Mouse (Mus musculus): ENCODE measurements around the gene Prmt1. TPM values are rescaled to one million over a fixed set of nuclear protein-coding genes. Genes with fewer than 3 reads are reported as not detected.
A peak's percentile ranks its signal among the peaks of the same experiment; 100 is the strongest.

Gene Prmt1
- polyA plus RNA-seq (2014; fragmentation: Nextera tagmentation; extraction: Ambion mirVana) = 332 and 334 TPM in 2 replicates

DNA sequence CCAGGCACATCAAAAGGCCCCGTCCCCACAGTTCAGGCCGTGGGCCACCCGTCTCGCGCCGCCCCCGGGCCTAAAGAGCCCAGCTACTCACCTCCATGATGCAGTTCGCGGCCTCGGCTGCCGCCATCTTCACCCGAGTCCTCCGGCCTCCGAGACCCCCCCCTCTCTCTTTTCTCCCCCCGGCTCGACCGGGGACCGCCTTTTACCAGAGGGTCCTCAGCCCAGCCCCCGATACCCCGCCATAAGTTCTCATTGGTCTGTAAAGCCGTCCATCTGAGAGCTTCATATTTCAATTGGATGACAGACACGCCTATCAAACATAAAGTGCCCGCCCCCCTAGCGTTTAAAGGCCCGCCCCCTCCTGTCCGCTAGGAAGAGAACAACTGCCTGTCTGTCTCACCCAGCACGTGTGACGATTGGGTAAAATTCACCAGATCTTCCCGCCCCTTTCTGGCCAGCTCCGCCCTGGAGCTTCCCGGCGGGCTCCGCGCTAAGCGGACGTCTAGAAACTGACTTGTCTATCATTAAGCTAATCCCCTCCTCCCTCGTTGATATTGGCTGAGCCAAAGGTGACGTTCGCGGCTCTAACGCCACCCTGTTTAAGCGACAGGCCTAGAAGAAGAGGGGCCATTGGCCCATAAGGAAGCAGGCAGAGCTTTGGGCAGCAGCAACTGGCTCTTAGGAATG lies at the start of gene Prmt1:
Prmt1 (minus strand) TSS at position 377 of the 687 bp plus-strand sequence.
- Histone ChIP-seq H3K4me1 (ENCODE audit: control insufficient read depth, insufficient read depth, low read length) (peaks cover 9% of the 10 kb centered on the region), H3K4me3 (ENCODE audit: low read depth, low read length) (peak within 1 kb of the TSS; percentile 70), H3K27me3 (ENCODE audit: control insufficient read depth, insufficient read depth, low read length) (no peaks in the 10 kb centered on the region), H3K4me2 (ENCODE audit: low read depth, severe bottlenecking) (peak within 1 kb of the TSS; percentile 73), H3K27ac (replicated peaks; ENCODE audit: low read depth, low read length) (peak within 1 kb of the TSS; percentile 91), H3K9me3 (ENCODE audit: control insufficient read depth, low read length) (no peaks in the 10 kb centered on the region), H3K9ac (ENCODE audit: low read length) (peak within 1 kb of the TSS; percentile 99), H3K36me3 (ENCODE audit: control insufficient read depth, insufficient read depth, low read length) (peaks cover 9% of the 10 kb centered on the region)
- DNase-seq (ENCODE audit: low spot score) (peak; percentile 97), ATAC-seq (ENCODE audit: insufficient number of reproducible peaks, low FRiP score, low TSS enrichment, low read depth) (peak; percentile 97)
- under 1% methylated on average over 42 of the region's 42 CpGs for WGBS

DNA sequence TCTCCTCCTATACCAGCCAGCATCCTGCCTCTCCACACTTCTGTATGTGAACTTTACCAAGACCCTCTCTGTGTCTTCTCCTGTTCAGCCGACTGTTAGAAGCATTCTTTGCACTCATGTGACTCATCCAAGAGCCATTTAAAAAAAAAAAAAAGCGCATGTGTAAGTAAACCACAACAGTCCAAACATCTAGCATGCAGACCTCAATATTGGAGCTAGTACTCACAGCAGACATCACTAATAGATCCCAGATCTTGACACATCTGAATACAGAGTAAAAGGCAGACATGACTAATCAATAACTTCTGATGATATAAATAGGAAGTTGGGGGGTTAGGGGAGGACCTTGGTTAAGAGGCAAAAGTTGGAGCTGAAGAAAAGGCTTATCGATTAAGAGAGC lies 49.3 kb upstream of the Prmt1 start:
- Histone ChIP-seq H3K36me3 (ENCODE audit: control insufficient read depth, insufficient read depth, low read length) (peaks cover 66% of the 10 kb centered on the region), H3K9me3 (ENCODE audit: control insufficient read depth, low read length) (no peaks in the 10 kb centered on the region), H3K9ac (ENCODE audit: low read length) (no peak overlapping the region), H3K4me1 (ENCODE audit: control insufficient read depth, insufficient read depth, low read length) (no peaks in the 10 kb centered on the region), H3K4me2 (ENCODE audit: low read depth, severe bottlenecking) (no peak overlapping the region), H3K4me3 (ENCODE audit: low read depth, low read length) (no peak overlapping the region), H3K27ac (replicated peaks; ENCODE audit: low read depth, low read length) (no peak overlapping the region), H3K27me3 (ENCODE audit: control insufficient read depth, insufficient read depth, low read length) (no peaks in the 10 kb centered on the region)
- ATAC-seq (ENCODE audit: insufficient number of reproducible peaks, low FRiP score, low TSS enrichment, low read depth) (no peak), DNase-seq (ENCODE audit: low spot score) (no peak)
- 91% methylated on average over 3 of the region's 3 CpGs for WGBS

DNA sequence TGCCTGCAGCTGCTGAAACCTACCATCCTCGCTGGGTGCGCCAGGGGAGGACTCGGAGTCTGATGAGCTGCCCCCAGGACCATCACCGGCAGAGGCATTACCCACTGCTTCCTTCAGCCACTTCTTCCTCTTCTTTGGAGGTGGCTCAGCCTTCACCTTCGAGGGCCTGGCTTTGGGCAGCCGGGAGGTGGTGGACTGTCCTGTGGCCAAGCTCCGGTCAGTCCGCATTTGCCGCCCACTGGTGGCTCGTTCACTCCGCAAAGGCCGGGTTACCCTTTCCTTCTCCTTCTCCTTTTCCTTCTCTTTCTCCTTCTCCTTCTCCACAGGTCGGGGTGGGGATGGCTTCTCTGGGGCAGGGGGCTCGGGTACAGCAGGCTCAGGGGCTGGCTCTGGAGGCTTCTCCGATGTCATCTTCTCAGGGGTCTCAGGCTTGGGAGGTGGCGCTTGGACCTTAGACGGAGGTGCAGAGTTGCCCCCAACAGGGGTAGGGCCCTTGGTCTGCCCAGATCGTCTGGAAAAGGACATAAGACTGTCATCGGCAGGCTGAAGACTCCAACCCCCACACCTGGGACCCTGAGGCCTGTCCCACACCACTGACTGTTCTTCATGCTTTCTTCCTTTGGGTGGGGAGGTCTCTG lies 47.5 kb upstream of the Prmt1 start:
- no peak overlapping the region for H3K4me2 ChIP-seq (ENCODE audit: low read depth, severe bottlenecking)
- no peak for ATAC-seq (ENCODE audit: insufficient number of reproducible peaks, low FRiP score, low TSS enrichment, low read depth)
- DNase-seq (ENCODE audit: low spot score) = no peak
- no peaks in the 10 kb centered on the region for H3K9me3 ChIP-seq (ENCODE audit: control insufficient read depth, low read length)
- H3K27ac ChIP-seq (replicated peaks; ENCODE audit: low read depth, low read length) = no peak overlapping the region
- no peaks in the 10 kb centered on the region for H3K4me1 ChIP-seq (ENCODE audit: control insufficient read depth, insufficient read depth, low read length)
- WGBS = 93% methylated on average over 19 of the region's 19 CpGs
- H3K27me3 ChIP-seq (ENCODE audit: control insufficient read depth, insufficient read depth, low read length) = no peaks in the 10 kb centered on the region
- peaks cover 63% of the 10 kb centered on the region for H3K36me3 ChIP-seq (ENCODE audit: control insufficient read depth, insufficient read depth, low read length)
- no peak overlapping the region for H3K9ac ChIP-seq (ENCODE audit: low read length)
- H3K4me3 ChIP-seq (ENCODE audit: low read depth, low read length) = no peak overlapping the region

DNA sequence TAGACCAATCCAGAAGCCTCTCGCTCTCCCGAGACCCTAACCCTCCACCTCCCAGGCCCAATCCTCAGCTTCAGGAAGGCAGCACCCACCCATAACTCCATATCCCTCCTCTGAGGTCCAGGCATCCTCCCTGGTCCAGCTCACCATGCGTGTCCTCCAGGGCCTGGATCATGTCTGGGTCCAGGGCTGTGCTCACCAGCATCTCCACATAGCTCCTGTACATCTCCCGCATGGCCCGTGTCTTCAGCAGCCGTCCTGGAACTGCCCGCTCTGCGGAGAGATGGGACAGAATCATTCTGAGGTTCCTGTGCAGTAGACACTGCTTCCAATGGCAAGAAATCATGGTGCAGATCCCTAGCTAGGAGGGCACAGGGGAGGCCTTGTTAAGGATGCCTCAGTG lies 44.5 kb upstream of the Prmt1 start:
- no peak overlapping the region for H3K4me3 ChIP-seq (ENCODE audit: low read depth, low read length)
- H3K9ac ChIP-seq (ENCODE audit: low read length) = no peak overlapping the region
- no peak overlapping the region for H3K27ac ChIP-seq (replicated peaks; ENCODE audit: low read depth, low read length)
- H3K36me3 ChIP-seq (ENCODE audit: control insufficient read depth, insufficient read depth, low read length) = peaks cover 64% of the 10 kb centered on the region
- WGBS = 92% methylated on average over 8 of the region's 8 CpGs
- H3K4me2 ChIP-seq (ENCODE audit: low read depth, severe bottlenecking) = no peak overlapping the region
- H3K4me1 ChIP-seq (ENCODE audit: control insufficient read depth, insufficient read depth, low read length) = 0 out of 2 replicates have a peak, but pooled peaks cover 2% of the 10 kb centered on the region
- ATAC-seq (ENCODE audit: insufficient number of reproducible peaks, low FRiP score, low TSS enrichment, low read depth) = no peak
- no peaks in the 10 kb centered on the region for H3K27me3 ChIP-seq (ENCODE audit: control insufficient read depth, insufficient read depth, low read length)
- H3K9me3 ChIP-seq (ENCODE audit: control insufficient read depth, low read length) = no peaks in the 10 kb centered on the region
- no peak for DNase-seq (ENCODE audit: low spot score)

DNA sequence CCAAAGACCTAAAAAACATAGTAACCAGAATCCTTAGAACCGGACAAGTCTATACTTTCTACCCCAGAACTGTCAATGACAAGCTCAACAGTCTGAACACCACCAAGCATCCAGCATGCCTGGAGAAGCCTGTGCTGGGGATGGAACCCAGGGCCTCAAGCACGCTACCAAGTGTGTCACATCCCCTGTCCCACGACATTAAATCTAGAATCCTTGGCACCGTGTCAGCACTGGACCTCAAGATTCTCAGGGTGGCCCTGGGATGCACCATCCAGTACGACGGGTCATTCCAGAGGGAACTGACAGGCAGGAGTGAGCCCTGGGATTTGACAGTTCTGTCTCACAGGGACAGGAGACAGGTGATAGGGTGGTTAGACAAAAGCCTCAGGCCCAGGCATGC lies 43.6 kb upstream of the Prmt1 start:
- Histone ChIP-seq H3K36me3 (ENCODE audit: control insufficient read depth, insufficient read depth, low read length) (peaks cover 58% of the 10 kb centered on the region), H3K27ac (replicated peaks; ENCODE audit: low read depth, low read length) (no peak overlapping the region), H3K4me3 (ENCODE audit: low read depth, low read length) (no peak overlapping the region), H3K4me2 (ENCODE audit: low read depth, severe bottlenecking) (no peak overlapping the region), H3K27me3 (ENCODE audit: control insufficient read depth, insufficient read depth, low read length) (no peaks in the 10 kb centered on the region), H3K9ac (ENCODE audit: low read length) (no peak overlapping the region), H3K9me3 (ENCODE audit: control insufficient read depth, low read length) (no peaks in the 10 kb centered on the region), H3K4me1 (ENCODE audit: control insufficient read depth, insufficient read depth, low read length) (0 out of 2 replicates have a peak, but pooled peaks cover 2% of the 10 kb centered on the region)
- 94% methylated on average over 6 of the region's 6 CpGs for WGBS
- DNase-seq (ENCODE audit: low spot score) = no peak
- no peak for ATAC-seq (ENCODE audit: insufficient number of reproducible peaks, low FRiP score, low TSS enrichment, low read depth)

DNA sequence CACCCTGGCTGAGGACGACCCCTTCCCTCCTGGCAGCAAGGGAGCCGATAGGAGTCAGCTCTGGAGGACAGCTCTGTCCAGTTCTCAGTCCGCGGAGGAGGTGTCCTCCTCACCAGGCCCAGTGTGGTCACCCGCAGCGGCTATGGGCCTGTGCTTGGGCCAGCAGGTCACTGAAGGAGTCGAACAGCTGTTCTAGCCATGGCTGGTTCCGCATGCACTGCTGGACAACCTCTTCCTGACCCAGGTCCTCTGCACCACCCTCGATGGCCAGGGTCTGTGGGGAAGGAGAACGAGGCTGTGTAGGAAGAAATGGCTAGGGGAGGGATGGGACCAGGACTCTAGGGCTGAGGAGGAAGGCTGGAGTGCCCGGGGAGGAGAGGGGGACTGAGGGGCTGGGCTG lies 42.0 kb upstream of the Prmt1 start:
- Histone ChIP-seq H3K4me3 (ENCODE audit: low read depth, low read length) (no peak overlapping the region), H3K4me2 (ENCODE audit: low read depth, severe bottlenecking) (no peak overlapping the region), H3K9me3 (ENCODE audit: control insufficient read depth, low read length) (no peaks in the 10 kb centered on the region), H3K36me3 (ENCODE audit: control insufficient read depth, insufficient read depth, low read length) (peaks cover 42% of the 10 kb centered on the region), H3K27ac (replicated peaks; ENCODE audit: low read depth, low read length) (no peak overlapping the region), H3K4me1 (ENCODE audit: control insufficient read depth, insufficient read depth, low read length) (0 out of 2 replicates have a peak, but pooled peaks cover 2% of the 10 kb centered on the region), H3K27me3 (ENCODE audit: control insufficient read depth, insufficient read depth, low read length) (no peaks in the 10 kb centered on the region), H3K9ac (ENCODE audit: low read length) (no peak overlapping the region)
- no peak for ATAC-seq (ENCODE audit: insufficient number of reproducible peaks, low FRiP score, low TSS enrichment, low read depth)
- 94% methylated on average over 11 of the region's 11 CpGs for WGBS
- DNase-seq (ENCODE audit: low spot score) = no peak

DNA sequence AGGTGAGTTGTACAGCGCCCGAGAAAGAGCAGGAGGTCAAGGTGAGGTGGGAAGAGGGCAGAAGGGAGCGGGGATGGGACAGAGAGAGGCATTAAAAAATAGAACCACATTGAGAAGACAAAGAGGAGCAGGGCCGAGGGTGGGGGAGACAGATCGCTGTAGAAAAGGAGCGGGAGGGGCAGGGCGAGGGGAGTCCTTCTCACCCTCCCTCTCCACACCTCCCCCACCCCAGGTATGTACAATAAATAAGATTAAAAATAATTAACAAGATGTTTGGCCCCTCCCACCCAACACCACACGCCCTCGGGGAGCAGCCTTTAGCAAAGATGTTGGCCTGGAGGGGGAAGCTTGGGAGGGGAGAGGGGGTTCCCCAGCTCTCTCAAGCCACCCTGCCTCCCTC lies 41.4 kb upstream of the Prmt1 start:
- 91% methylated on average over 9 of the region's 9 CpGs for WGBS
- Histone ChIP-seq H3K27me3 (ENCODE audit: control insufficient read depth, insufficient read depth, low read length) (no peaks in the 10 kb centered on the region), H3K36me3 (ENCODE audit: control insufficient read depth, insufficient read depth, low read length) (peaks cover 38% of the 10 kb centered on the region), H3K4me1 (ENCODE audit: control insufficient read depth, insufficient read depth, low read length) (0 out of 2 replicates have a peak, but pooled peaks cover 2% of the 10 kb centered on the region), H3K4me3 (ENCODE audit: low read depth, low read length) (no peak overlapping the region), H3K9ac (ENCODE audit: low read length) (no peak overlapping the region), H3K9me3 (ENCODE audit: control insufficient read depth, low read length) (no peaks in the 10 kb centered on the region), H3K27ac (replicated peaks; ENCODE audit: low read depth, low read length) (no peak overlapping the region), H3K4me2 (ENCODE audit: low read depth, severe bottlenecking) (no peak overlapping the region)
- ATAC-seq (ENCODE audit: insufficient number of reproducible peaks, low FRiP score, low TSS enrichment, low read depth) (no peak), DNase-seq (ENCODE audit: low spot score) (no peak)

DNA sequence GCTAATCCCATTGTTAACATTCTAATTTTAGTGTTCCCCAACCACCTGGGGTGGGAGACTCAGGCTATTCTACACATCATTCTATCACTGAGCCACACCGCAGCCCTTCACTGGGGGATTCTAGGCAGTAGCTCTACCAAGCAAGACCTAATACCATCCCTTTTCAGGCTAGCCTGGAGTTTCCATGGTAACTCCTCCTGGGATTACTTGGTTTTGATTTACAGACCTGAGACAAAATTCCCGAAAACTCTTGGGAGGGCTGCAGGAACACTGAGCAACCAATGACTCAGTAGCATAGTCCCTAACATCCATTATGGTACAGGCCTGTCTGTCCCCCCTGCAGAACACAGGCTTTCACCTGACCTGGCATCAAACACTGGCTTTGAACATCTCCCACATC lies 39.9 kb upstream of the Prmt1 start:
- H3K9me3 ChIP-seq (ENCODE audit: control insufficient read depth, low read length) = no peaks in the 10 kb centered on the region
- H3K27me3 ChIP-seq (ENCODE audit: control insufficient read depth, insufficient read depth, low read length) = no peaks in the 10 kb centered on the region
- DNase-seq (ENCODE audit: low spot score) (no peak), ATAC-seq (ENCODE audit: insufficient number of reproducible peaks, low FRiP score, low TSS enrichment, low read depth) (no peak; the same call in 1 of the 2 replicates)
- 0 out of 2 replicates have a peak, but pooled peaks cover 2% of the 10 kb centered on the region for H3K4me1 ChIP-seq (ENCODE audit: control insufficient read depth, insufficient read depth, low read length)
- H3K36me3 ChIP-seq (ENCODE audit: control insufficient read depth, insufficient read depth, low read length) = peaks cover 33% of the 10 kb centered on the region
- no peak overlapping the region for H3K4me3 ChIP-seq (ENCODE audit: low read depth, low read length)
- no peak overlapping the region for H3K9ac ChIP-seq (ENCODE audit: low read length)
- H3K27ac ChIP-seq (replicated peaks; ENCODE audit: low read depth, low read length) = no peak overlapping the region
- no peak overlapping the region for H3K4me2 ChIP-seq (ENCODE audit: low read depth, severe bottlenecking)
- WGBS = 67% methylated on average over 2 of the region's 2 CpGs
